Mouse (Mus musculus) ovary, postnatal 10 days (tissue): ENCODE measurements around the gene Kif13a.

Experiments
- DNase-seq: peaks from one replicate; pipeline ENCODE4 v3.0.0; 2022; ENCODE audit warnings: low spot score

Kif13a gene

GRCm38 (mm10) chr13:46838551-46838950 lies 91.1 kb downstream of the Kif13a start:
- no peak for DNase-seq

- DNase-seq, result no peak
Observed at GRCm38 (mm10) chr13:46835351-46835750, 94.3 kb downstream of the Kif13a start.

- no peak for DNase-seq
Observed at GRCm38 (mm10) chr13:46834805-46835204, 94.9 kb downstream of the Kif13a start.

DNA sequence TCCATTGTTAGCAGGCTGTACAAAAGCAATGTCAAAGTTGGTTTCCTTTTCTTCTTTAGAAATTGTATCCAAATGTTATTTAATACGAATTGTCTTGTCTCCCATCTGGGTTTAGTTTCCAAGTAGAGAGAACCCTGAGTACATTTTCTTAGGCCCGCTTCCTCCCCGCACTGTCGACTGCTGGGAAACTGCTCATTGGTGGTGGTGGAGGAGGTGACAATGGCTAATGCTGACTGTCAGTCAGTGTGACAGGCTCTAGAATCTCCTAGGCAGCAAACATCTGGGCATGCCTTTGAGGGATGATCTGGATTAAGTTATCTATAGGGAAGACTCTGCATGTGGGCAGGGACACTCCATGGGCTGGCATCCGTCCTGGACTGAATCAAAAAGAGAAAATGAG lies 96.1 kb downstream of the Kif13a start:
- no peak for DNase-seq

DNA sequence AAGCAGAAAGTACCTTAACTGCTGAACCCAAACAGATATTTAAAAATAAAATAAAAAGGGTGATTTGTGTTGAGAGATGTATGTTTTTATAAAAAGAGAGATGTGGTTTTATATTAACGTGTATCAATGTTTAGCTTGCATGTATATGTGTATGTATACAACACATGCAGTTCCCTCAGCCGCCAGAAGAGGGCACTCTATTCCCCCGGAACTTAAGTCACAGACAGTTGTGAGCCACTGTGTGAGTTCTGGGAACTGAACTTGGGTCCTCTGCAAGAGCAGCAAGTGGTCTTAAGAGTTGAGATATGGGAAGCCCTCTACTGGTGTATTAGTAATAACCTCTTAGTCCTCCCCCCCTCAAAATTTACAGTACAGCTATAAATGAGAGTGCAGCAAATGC lies 96.7 kb downstream of the Kif13a start:
- no peak for DNase-seq

- no peak for DNase-seq
Observed at GRCm38 (mm10) chr13:46823271-46823670, 106.4 kb downstream of the Kif13a start.

GRCm38 (mm10) chr13:46822200-46822599 lies 107.5 kb downstream of the Kif13a start:
- DNase-seq, result no peak

DNA sequence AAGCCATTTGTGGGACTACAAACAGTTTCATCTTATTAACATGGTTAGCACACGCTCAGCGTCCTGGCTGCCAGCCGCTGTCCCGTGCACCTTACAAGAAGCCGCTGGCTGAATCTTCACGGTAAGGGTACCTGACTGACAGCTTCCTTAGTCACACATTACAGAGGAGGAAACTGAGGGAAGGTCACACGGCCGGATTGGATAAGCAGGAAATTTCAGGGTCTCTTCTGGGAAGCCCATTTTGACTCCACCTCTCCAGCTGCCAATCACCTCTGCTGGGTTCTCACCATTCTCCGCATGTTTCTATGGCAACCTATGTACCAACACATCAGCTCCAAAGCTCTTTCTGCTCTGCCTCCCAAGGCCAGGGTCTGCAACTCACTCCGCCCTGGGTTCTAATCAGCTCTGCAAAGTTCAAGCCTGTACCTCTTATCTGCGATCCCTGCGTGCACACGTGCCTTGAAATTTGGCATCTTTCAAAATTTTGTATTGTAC lies 109.9 kb downstream of the Kif13a start:
- DNase-seq, result no peak

DNA sequence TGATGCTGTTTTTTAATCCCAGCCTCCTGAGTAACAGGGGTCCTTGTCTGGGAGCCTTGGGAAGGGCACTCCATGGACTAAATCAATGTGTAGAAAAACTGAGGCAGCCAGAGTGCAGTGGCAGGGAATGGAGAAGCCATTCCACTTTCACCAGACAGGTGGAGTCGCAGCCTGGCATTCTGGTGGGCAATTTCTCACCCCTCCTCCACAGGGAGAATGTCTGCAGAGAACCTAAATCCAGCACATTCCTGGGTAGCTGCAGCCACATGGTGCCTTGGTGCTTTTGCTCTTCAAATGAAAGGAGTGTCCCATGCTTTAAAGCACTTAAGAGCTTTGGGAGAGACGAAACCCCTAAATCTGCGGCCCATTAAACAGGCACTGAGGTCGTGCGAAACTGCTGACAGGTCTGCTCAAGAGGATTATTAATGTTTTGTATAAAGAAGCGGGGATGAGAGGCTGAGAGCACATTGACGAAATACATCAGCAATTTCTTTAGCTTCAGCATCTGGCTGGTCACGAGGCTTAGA lies 110.4 kb downstream of the Kif13a start:
- DNase-seq, result no peak

- DNase-seq, result no peak
Observed at GRCm38 (mm10) chr13:46818374-46818773, 111.3 kb downstream of the Kif13a start.

DNA sequence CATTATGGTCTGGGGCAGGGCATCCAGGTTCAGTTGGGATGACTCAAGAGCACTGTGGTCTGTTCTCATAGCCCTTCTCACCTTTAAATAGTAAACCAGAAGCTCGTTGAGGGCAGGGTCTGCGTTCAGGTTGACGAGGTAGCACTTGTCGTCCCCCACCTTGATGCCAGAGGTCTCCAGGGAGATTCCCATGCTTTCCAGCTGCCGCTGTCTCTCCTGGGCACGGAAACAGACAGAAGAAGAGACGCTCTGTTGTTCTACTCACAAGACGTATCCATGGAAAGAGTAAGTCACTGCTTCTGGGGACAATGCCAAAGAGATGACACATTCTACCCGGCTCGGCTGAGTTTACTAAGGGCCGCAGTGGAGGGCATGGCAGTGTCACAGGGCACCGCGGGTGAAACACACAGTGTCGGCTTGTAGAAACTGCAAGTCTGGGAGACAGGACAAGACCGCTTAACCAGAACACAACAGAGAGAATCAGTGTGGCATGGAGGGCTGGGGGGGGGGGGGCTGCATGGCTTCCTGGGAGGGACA lies 117.0 kb downstream of the Kif13a start:
- DNase-seq, result no peak

- DNase-seq, result no peak
Observed at GRCm38 (mm10) chr13:46811696-46812095, 118.0 kb downstream of the Kif13a start.

GRCm38 (mm10) chr13:46810613-46811012 lies 119.1 kb downstream of the Kif13a start:
- no peak for DNase-seq

GRCm38 (mm10) chr13:46810098-46810497 lies 119.6 kb downstream of the Kif13a start:
- DNase-seq, result no peak

DNA sequence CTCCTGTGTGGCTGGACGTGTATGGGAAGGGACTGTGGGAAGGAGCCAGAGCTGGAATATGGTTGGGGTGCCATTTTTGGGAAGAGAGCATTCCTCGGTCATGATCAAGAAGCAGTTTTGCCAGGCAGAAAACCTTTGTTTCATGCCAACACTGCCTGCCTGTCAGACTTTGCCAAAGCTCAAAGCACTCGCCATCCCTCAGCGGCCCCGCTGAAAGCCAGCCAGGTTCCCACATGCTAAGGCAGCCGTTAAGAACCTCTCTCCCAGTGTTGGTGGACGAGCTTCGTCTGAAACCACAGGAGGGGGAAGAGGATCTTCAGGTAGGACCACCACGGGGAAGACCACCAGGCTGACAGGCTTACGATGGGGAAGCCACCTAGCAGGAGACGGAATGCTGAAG lies 121.8 kb downstream of the Kif13a start:
- no peak for DNase-seq

DNA sequence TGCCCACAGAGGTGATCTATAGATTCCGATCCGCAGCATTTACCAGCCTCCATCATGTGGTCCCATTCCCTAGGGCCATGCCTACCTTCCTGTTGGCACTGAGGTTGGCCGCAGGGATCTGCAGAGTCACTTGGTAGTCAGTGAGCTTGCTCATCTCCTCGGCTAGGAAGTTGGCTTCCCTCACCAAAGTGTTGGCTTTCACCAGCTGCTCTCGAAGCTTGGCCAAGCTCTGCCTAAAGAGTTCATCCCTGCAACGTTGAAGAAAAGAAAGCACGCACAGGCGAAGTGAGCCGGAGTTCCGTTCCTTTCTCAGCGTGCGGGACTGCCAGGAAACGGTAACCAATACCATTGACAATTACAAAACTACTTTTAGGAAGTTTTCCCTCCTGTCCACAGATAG lies 128.5 kb downstream of the Kif13a start:
- DNase-seq, result no peak

GRCm38 (mm10) chr13:46798156-46798555 lies 131.5 kb downstream of the Kif13a start:
- no peak for DNase-seq

GRCm38 (mm10) chr13:46796381-46796780 lies 133.3 kb downstream of the Kif13a start:
- no peak for DNase-seq

GRCm38 (mm10) chr13:46793824-46794223 lies 135.8 kb downstream of the Kif13a start:
- DNase-seq, result no peak

GRCm38 (mm10) chr13:46788452-46788851 lies 141.2 kb downstream of the Kif13a start:
- DNase-seq, result no peak

GRCm38 (mm10) chr13:46786836-46787235 lies 142.8 kb downstream of the Kif13a start:
- DNase-seq, result no peak

DNA sequence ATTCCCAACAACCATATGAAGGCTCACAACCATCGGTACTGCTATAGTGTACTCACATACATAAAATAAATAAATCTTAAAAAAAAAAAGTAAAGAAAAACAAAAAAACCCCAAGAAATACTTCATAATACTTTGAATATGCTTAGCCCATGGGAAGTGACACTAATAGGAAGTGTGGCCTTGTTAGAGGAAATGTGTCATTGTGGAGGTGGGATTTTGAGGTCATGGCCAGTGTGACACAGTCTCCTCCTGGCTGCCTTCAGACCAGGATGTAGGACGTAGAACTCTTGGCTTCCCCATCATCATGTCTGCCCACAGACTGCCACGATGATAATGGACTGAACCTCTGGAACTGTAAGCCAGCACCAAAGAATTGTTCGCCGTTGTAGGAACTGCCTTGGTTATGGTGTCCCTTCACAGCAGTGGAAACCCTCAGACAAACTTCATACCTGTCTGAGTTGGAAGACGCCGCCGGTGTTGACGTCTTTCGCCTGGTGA lies 143.6 kb downstream of the Kif13a start:
- no peak for DNase-seq

- DNase-seq, result no peak
Observed at GRCm38 (mm10) chr13:46780379-46780778, 149.3 kb downstream of the Kif13a start.

DNA sequence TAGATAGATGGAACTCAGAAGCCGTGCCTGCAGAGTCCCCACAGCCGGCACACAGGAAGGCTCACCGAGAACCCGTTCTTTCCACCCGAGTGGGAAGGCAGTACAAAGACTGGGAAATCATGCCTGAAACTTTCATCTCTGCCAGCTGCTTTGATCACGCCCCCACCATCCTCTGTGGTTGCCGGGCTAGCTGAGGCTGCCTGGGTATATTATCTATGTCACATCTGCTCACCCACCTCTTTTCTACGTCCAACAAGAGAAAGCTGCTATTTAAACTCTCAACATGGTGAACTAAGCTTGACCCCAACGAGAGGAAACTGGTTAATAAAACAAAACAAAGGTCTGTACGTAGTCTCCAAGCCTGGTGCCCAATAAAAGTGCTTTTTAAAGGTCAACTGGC lies 149.8 kb downstream of the Kif13a start:
- DNase-seq, result no peak
